Mouse (Mus musculus) intestine, embryonic 16.5 days (tissue): ENCODE data around the gene Sfr1. TPM values are rescaled to one million over a fixed set of nuclear protein-coding genes. Genes with fewer than 3 reads are reported as not detected.

Experiments used
- ATAC-seq: fragments of 200-750 bp; cut with Nextera tagmentation; 2 replicates; pipeline ENCODE4 v1.8.0; 2017; ENCODE audit warnings: moderate TSS enrichment, moderate library complexity
- H3K27ac ChIP-seq: fragments of 300-500 bp; sonication (generic); 2 replicates; pipeline ENCODE4 v1.5.1; 2014; ENCODE audit warnings: mild to moderate bottlenecking, low read length
- H3K27me3 ChIP-seq: fragments of 300-500 bp; sonication (generic); replicated peaks from 2 replicates; pipeline ENCODE4 v1.6.1; 2014; ENCODE audit warnings: low read length, control low read depth, mixed read lengths; ENCODE audit not compliant: control insufficient read depth, insufficient read depth
- H3K36me3 ChIP-seq: fragments of 300-500 bp; sonication (generic); 2 replicates; pipeline ENCODE4 v1.6.1; 2014; ENCODE audit warnings: low read length, control low read depth; ENCODE audit not compliant: control insufficient read depth, insufficient read depth
- H3K4me1 ChIP-seq: fragments of 300-500 bp; sonication (generic); 2 replicates; pipeline ENCODE4 v1.6.1; 2014; ENCODE audit warnings: low read length, control low read depth, mixed read lengths; ENCODE audit not compliant: control insufficient read depth, insufficient read depth
- H3K4me2 ChIP-seq: fragments of 300-500 bp; sonication (generic); 2 replicates; pipeline ENCODE4 v1.6.1; 2014; ENCODE audit warnings: low read depth, low read length, control low read depth
- H3K4me3 ChIP-seq: fragments of 300-500 bp; sonication (generic); 2 replicates; pipeline ENCODE4 v1.5.1; 2014; ENCODE audit warnings: mild to moderate bottlenecking, low read length
- H3K9ac ChIP-seq: fragments of 300-500 bp; sonication (generic); 2 replicates; pipeline ENCODE4 v1.6.1; 2014; ENCODE audit warnings: low read depth, low read length
- H3K9me3 ChIP-seq: fragments of 300-500 bp; sonication (generic); 2 replicates; pipeline ENCODE4 v1.6.1; 2016; ENCODE audit warnings: low read length, control low read depth; ENCODE audit not compliant: control insufficient read depth
- WGBS: fragments of 180-500 bp; shearing (Covaris S2); extraction: QIAGEN DNeasy Blood & Tissue Kit; methylation state at CpG from one replicate; pipeline ENCODE4 v1.1.7; 2014; 5-methylcytosine and 5-hydroxymethylcytosine counted together
- polyA plus RNA-seq: library from polyadenylated mRNA; unstranded; fragments of >200 nt; fragmentation: Nextera tagmentation; extraction: Ambion mirVana; gene quantifications from 2 replicates; pipeline ENCODE4 v1.2.1, GENCODE M21; 2015

Sfr1 gene
- polyA plus RNA-seq, 1 experiment from 2014 or later, result 187 TPM

GRCm38 (mm10) chr19:47705080-47705771, 26.3 kb upstream of the Sfr1 start:
- Histone ChIP-seq H3K27me3 (no peaks in the 10 kb centered on the region), H3K4me2 (peak overlapping the region; percentile 24), H3K27ac (no peak overlapping the region), H3K9me3 (no peaks in the 10 kb centered on the region), H3K4me3 (peak overlapping the region; percentile 20; the same call in 1 of the 2 replicates), H3K9ac (no peak overlapping the region), H3K4me1 (no peaks in the 10 kb centered on the region), H3K36me3 (no peaks in the 10 kb centered on the region)
- ATAC-seq, result peak; percentile 92
- 54% methylated on average over 13 of the region's 13 CpGs for WGBS

GRCm38 (mm10) chr19:47705772-47706309, 25.6 kb upstream of the Sfr1 start:
- Histone ChIP-seq H3K27ac (no peak overlapping the region), H3K9ac (no peak overlapping the region), H3K4me1 (no peaks in the 10 kb centered on the region), H3K27me3 (no peaks in the 10 kb centered on the region), H3K4me2 (no peak overlapping the region), H3K4me3 (no peak overlapping the region), H3K36me3 (no peaks in the 10 kb centered on the region), H3K9me3 (no peaks in the 10 kb centered on the region)
- 90% methylated on average over 8 of the region's 8 CpGs for WGBS
- no peak for ATAC-seq

- Histone ChIP-seq H3K9ac (no peak overlapping the region), H3K4me1 (peaks cover 3% of the 10 kb centered on the region; the same call in 1 of the 2 replicates), H3K9me3 (no peaks in the 10 kb centered on the region), H3K36me3 (no peaks in the 10 kb centered on the region), H3K27me3 (no peaks in the 10 kb centered on the region), H3K4me3 (no peak overlapping the region), H3K27ac (no peak overlapping the region), H3K4me2 (no peak overlapping the region)
- ATAC-seq, result no peak
- WGBS, result 83% methylated on average over 4 of the region's 4 CpGs
Observed at GRCm38 (mm10) chr19:47710376-47710775, 21.1 kb upstream of the Sfr1 start.

- no peak for ATAC-seq
- Histone ChIP-seq H3K27ac (0 out of 2 replicates have a peak overlapping the region, but pooled peaks have one; percentile 18), H3K9ac (no peak overlapping the region), H3K9me3 (no peaks in the 10 kb centered on the region), H3K4me1 (peaks cover 3% of the 10 kb centered on the region; the same call in 1 of the 2 replicates), H3K27me3 (no peaks in the 10 kb centered on the region), H3K4me2 (no peak overlapping the region), H3K4me3 (no peak overlapping the region), H3K36me3 (no peaks in the 10 kb centered on the region)
- WGBS, result 67% methylated on average over 9 of the region's 9 CpGs
Observed at GRCm38 (mm10) chr19:47713457-47713856, 18.0 kb upstream of the Sfr1 start.

- H3K27ac ChIP-seq, result no peak overlapping the region
- H3K4me3 ChIP-seq, result no peak overlapping the region
- no peak for ATAC-seq
- H3K9ac ChIP-seq, result no peak overlapping the region
- peaks cover 3% of the 10 kb centered on the region; the same call in 1 of the 2 replicates for H3K4me1 ChIP-seq
- no peak overlapping the region for H3K4me2 ChIP-seq
- 61% methylated on average over 2 of the region's 2 CpGs for WGBS
- no peaks in the 10 kb centered on the region for H3K27me3 ChIP-seq
- H3K9me3 ChIP-seq, result no peaks in the 10 kb centered on the region
- H3K36me3 ChIP-seq, result no peaks in the 10 kb centered on the region
Observed at GRCm38 (mm10) chr19:47716144-47716543, 15.3 kb upstream of the Sfr1 start.

- no peaks in the 10 kb centered on the region for H3K9me3 ChIP-seq
- WGBS, result 88% methylated on average over 3 of the region's 3 CpGs
- H3K4me1 ChIP-seq, result peaks cover 3% of the 10 kb centered on the region
- ATAC-seq, result no peak
- H3K4me2 ChIP-seq, result no peak overlapping the region
- H3K4me3 ChIP-seq, result no peak overlapping the region
- no peak overlapping the region for H3K27ac ChIP-seq
- H3K36me3 ChIP-seq, result no peaks in the 10 kb centered on the region
- H3K27me3 ChIP-seq, result no peaks in the 10 kb centered on the region
- H3K9ac ChIP-seq, result no peak overlapping the region
Observed at GRCm38 (mm10) chr19:47719147-47719546, 12.3 kb upstream of the Sfr1 start.

DNA sequence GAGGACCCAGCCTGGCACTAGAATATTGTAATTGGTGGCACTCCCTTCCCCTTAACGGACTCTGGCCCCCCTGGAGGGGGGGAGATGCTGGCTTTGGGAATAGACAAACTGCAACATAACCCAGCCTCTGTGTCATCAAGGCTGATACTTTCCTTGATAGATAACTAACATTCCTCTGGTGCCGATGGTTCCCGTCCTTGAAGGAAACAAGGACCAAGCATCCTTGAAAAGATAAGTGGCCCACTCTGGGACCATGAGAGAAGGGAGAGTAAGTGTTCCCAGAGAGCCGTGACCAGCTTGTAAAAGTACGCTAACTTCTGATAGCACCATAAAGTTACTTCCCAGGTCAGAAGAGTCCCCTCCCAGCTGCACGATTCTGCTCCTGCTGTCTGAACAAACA, 9.0 kb upstream of the Sfr1 start:
- H3K36me3 ChIP-seq, result no peaks in the 10 kb centered on the region
- peaks cover 3% of the 10 kb centered on the region for H3K4me1 ChIP-seq
- H3K27ac ChIP-seq, result no peak overlapping the region
- 31% methylated on average over 6 of the region's 6 CpGs for WGBS
- no peak overlapping the region for H3K4me3 ChIP-seq
- H3K27me3 ChIP-seq, result no peaks in the 10 kb centered on the region
- ATAC-seq, result no peak
- H3K9me3 ChIP-seq, result no peaks in the 10 kb centered on the region
- H3K9ac ChIP-seq, result no peak overlapping the region
- no peak overlapping the region for H3K4me2 ChIP-seq

DNA sequence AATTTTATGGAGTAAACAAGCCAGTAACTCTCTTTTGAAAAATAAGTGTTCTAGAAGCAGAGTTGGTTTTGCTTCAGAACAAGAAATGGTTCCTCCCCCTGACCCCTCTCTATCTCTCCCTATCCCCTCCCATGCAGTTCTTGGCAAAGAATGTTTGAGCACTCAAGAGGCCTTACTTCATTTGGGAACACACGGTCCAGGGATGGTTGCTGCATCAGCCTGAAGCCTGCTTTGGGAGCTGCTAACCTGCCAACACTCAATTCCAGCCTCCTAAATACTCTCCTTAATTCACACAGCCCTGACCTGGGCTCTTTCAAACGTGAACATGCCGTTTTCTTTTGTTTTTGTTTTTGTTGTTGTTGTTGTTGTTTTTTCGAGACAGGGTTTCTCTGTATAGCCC, 6.6 kb upstream of the Sfr1 start:
- Histone ChIP-seq H3K27ac (no peak overlapping the region), H3K4me2 (no peak overlapping the region), H3K27me3 (no peaks in the 10 kb centered on the region), H3K9ac (no peak overlapping the region), H3K36me3 (no peaks in the 10 kb centered on the region), H3K4me3 (no peak overlapping the region), H3K9me3 (no peaks in the 10 kb centered on the region), H3K4me1 (peaks cover 3% of the 10 kb centered on the region)
- 64% methylated on average over 4 of the region's 4 CpGs for WGBS
- no peak for ATAC-seq

GRCm38 (mm10) chr19:47725643-47726140, 5.8 kb upstream of the Sfr1 start:
- WGBS, result 69% methylated on average over 7 of the region's 7 CpGs

More at GRCm38 (mm10) chr19:47725643-47726140, 5.8 kb upstream of the Sfr1 start:
- no peak overlapping the region for H3K27ac ChIP-seq
- H3K27me3 ChIP-seq, result no peaks in the 10 kb centered on the region
- H3K4me3 ChIP-seq, result no peak overlapping the region
- H3K36me3 ChIP-seq, result no peaks in the 10 kb centered on the region
- peaks cover 6% of the 10 kb centered on the region for H3K4me1 ChIP-seq
- no peak overlapping the region for H3K9ac ChIP-seq
- ATAC-seq, result no peak
- no peak overlapping the region for H3K4me2 ChIP-seq
- H3K9me3 ChIP-seq, result no peaks in the 10 kb centered on the region
